Mouse (Mus musculus) macrophage (primary cell): ENCODE results near the gene Kif6. TPM values are rescaled to one million over a fixed set of nuclear protein-coding genes. Genes with fewer than 3 reads are reported as not detected.

Experiments used
- H3K27ac ChIP-seq: fragments of 350-480 bp; formaldehyde crosslinking; 2 replicates; pipeline ENCODE4 v1.9.0; 2021
- H3K36me3 ChIP-seq: fragments of 350-480 bp; formaldehyde crosslinking; 2 replicates; pipeline ENCODE4 v1.9.0; 2021; ENCODE audit errors: inconsistent target
- H3K4me3 ChIP-seq: fragments of 350-480 bp; formaldehyde crosslinking; 2 replicates; pipeline ENCODE4 v1.9.0; 2021; ENCODE audit errors: inconsistent target
- H3K79me2 ChIP-seq: fragments of 350-480 bp; formaldehyde crosslinking; 2 replicates; pipeline ENCODE4 v1.9.0; 2021; ENCODE audit errors: inconsistent target
- WGBS: methylation state at CpG from one replicate; pipeline ENCODE4 v1.1.7; 2026; ENCODE audit warnings: inconsistent platforms; ENCODE audit not compliant: missing documents; 5-methylcytosine and 5-hydroxymethylcytosine counted together
- polyA plus RNA-seq: library from polyadenylated mRNA; stranded (reverse); fragments of 250-400 nt; gene quantifications from 3 replicates; pipeline ENCODE4 v1.2.4, GENCODE M21; 2018; ENCODE audit warnings: inconsistent platforms

Kif6 gene
- polyA plus RNA-seq, 1 experiment from 2014 or later, result not detected

- 93% methylated on average over 11 of the region's 11 CpGs for WGBS
- Histone ChIP-seq H3K4me3 (no peak overlapping the region), H3K79me2 (no peaks in the 10 kb centered on the region), H3K27ac (no peak overlapping the region), H3K36me3 (no peaks in the 10 kb centered on the region)
Observed at GRCm38 (mm10) chr17:49642889-49643490, 28.1 kb downstream of the Kif6 start.

- no peaks in the 10 kb centered on the region for H3K36me3 ChIP-seq
- H3K4me3 ChIP-seq, result no peak overlapping the region
- no peaks in the 10 kb centered on the region for H3K79me2 ChIP-seq
- H3K27ac ChIP-seq, result no peak overlapping the region
- WGBS, result 90% methylated on average over 5 of the region's 5 CpGs
Observed at GRCm38 (mm10) chr17:49646267-49646666, 31.3 kb downstream of the Kif6 start.

- Histone ChIP-seq H3K4me3 (no peak overlapping the region), H3K36me3 (no peaks in the 10 kb centered on the region), H3K79me2 (no peaks in the 10 kb centered on the region), H3K27ac (no peak overlapping the region)
- WGBS, result 83% methylated on average over 2 of the region's 2 CpGs
Observed at GRCm38 (mm10) chr17:49648970-49649369, 34.0 kb downstream of the Kif6 start.

GRCm38 (mm10) chr17:49649394-49649793 is 34.5 kb downstream of the Kif6 start:
- WGBS, result 82% methylated on average over 4 of the region's 7 CpGs
- H3K27ac ChIP-seq, result no peak overlapping the region
- H3K79me2 ChIP-seq, result no peaks in the 10 kb centered on the region

GRCm38 (mm10) chr17:49650366-49650765 is 35.4 kb downstream of the Kif6 start:
- 81% methylated on average over 4 of the region's 4 CpGs for WGBS
- no peaks in the 10 kb centered on the region for H3K79me2 ChIP-seq
- no peak overlapping the region for H3K4me3 ChIP-seq
- H3K36me3 ChIP-seq, result no peaks in the 10 kb centered on the region
- H3K27ac ChIP-seq, result no peak overlapping the region

More at GRCm38 (mm10) chr17:49649394-49649793, 34.5 kb downstream of the Kif6 start:
- H3K4me3 ChIP-seq, result no peak overlapping the region
- H3K36me3 ChIP-seq, result no peaks in the 10 kb centered on the region

- no peaks in the 10 kb centered on the region for H3K79me2 ChIP-seq
- H3K4me3 ChIP-seq, result no peak overlapping the region
- H3K27ac ChIP-seq, result no peak overlapping the region
- no peaks in the 10 kb centered on the region for H3K36me3 ChIP-seq
- WGBS, result 81% methylated on average over 3 of the region's 3 CpGs
Observed at GRCm38 (mm10) chr17:49652357-49652756, 37.4 kb downstream of the Kif6 start.

GRCm38 (mm10) chr17:49652800-49653199 is 37.9 kb downstream of the Kif6 start:
- H3K79me2 ChIP-seq, result no peaks in the 10 kb centered on the region
- H3K27ac ChIP-seq, result no peak overlapping the region
- WGBS, result 81% methylated on average over 5 of the region's 5 CpGs
- H3K36me3 ChIP-seq, result no peaks in the 10 kb centered on the region
- no peak overlapping the region for H3K4me3 ChIP-seq

- no peaks in the 10 kb centered on the region for H3K79me2 ChIP-seq
- WGBS, result 72% methylated on average over 6 of the region's 6 CpGs
- H3K27ac ChIP-seq, result no peak overlapping the region
Observed at GRCm38 (mm10) chr17:49661626-49662025, 46.7 kb downstream of the Kif6 start.

GRCm38 (mm10) chr17:49666728-49667127 is 51.8 kb downstream of the Kif6 start:
- WGBS, result 86% methylated on average over 5 of the region's 5 CpGs
- no peaks in the 10 kb centered on the region for H3K79me2 ChIP-seq

More at GRCm38 (mm10) chr17:49661626-49662025, 46.7 kb downstream of the Kif6 start:
- Histone ChIP-seq H3K4me3 (no peak overlapping the region), H3K36me3 (no peaks in the 10 kb centered on the region)

GRCm38 (mm10) chr17:49668296-49668695 is 53.4 kb downstream of the Kif6 start:
- 94% methylated on average over 6 of the region's 6 CpGs for WGBS

More at GRCm38 (mm10) chr17:49666728-49667127, 51.8 kb downstream of the Kif6 start:
- no peak overlapping the region for H3K27ac ChIP-seq
- no peaks in the 10 kb centered on the region for H3K36me3 ChIP-seq
- H3K4me3 ChIP-seq, result no peak overlapping the region

GRCm38 (mm10) chr17:49671921-49672339 is 57.0 kb downstream of the Kif6 start:
- H3K36me3 ChIP-seq, result no peaks in the 10 kb centered on the region
- H3K79me2 ChIP-seq, result no peaks in the 10 kb centered on the region
- no peak overlapping the region for H3K4me3 ChIP-seq
- WGBS, result 87% methylated on average over 6 of the region's 6 CpGs
- no peak overlapping the region for H3K27ac ChIP-seq

More at GRCm38 (mm10) chr17:49668296-49668695, 53.4 kb downstream of the Kif6 start:
- no peak overlapping the region for H3K4me3 ChIP-seq
- no peaks in the 10 kb centered on the region for H3K79me2 ChIP-seq
- no peaks in the 10 kb centered on the region for H3K36me3 ChIP-seq
- no peak overlapping the region for H3K27ac ChIP-seq

- no peaks in the 10 kb centered on the region for H3K79me2 ChIP-seq
- no peaks in the 10 kb centered on the region for H3K36me3 ChIP-seq
- no peak overlapping the region for H3K4me3 ChIP-seq
- 88% methylated on average over 5 of the region's 5 CpGs for WGBS
- no peak overlapping the region for H3K27ac ChIP-seq
Observed at GRCm38 (mm10) chr17:49672421-49672820, 57.5 kb downstream of the Kif6 start.

GRCm38 (mm10) chr17:49675629-49676028 is 60.7 kb downstream of the Kif6 start:
- Histone ChIP-seq H3K79me2 (no peaks in the 10 kb centered on the region), H3K4me3 (no peak overlapping the region), H3K27ac (no peak overlapping the region), H3K36me3 (no peaks in the 10 kb centered on the region)
- 76% methylated on average over 4 of the region's 4 CpGs for WGBS

- H3K36me3 ChIP-seq, result no peaks in the 10 kb centered on the region
- H3K79me2 ChIP-seq, result no peaks in the 10 kb centered on the region
- H3K4me3 ChIP-seq, result no peak overlapping the region
- no peak overlapping the region for H3K27ac ChIP-seq
- 82% methylated on average over 8 of the region's 8 CpGs for WGBS
Observed at GRCm38 (mm10) chr17:49681410-49681809, 66.5 kb downstream of the Kif6 start.

GRCm38 (mm10) chr17:49684146-49684545 is 69.2 kb downstream of the Kif6 start:
- Histone ChIP-seq H3K79me2 (no peaks in the 10 kb centered on the region), H3K4me3 (no peak overlapping the region), H3K27ac (no peak overlapping the region), H3K36me3 (no peaks in the 10 kb centered on the region)
- WGBS, result 41% methylated on average over 2 of the region's 2 CpGs
